Mouse (Mus musculus) lung, adult 18-20 months (tissue): ENCODE data around the gene Gm11437.

ENCODE experiments used
- DNase-seq, 2 experiments: peaks; one replicate each; pipeline ENCODE4 v3.0.0; 2022; ENCODE audit warnings: mixed read lengths in 2 of 2

Gene Gm11437

DNA sequence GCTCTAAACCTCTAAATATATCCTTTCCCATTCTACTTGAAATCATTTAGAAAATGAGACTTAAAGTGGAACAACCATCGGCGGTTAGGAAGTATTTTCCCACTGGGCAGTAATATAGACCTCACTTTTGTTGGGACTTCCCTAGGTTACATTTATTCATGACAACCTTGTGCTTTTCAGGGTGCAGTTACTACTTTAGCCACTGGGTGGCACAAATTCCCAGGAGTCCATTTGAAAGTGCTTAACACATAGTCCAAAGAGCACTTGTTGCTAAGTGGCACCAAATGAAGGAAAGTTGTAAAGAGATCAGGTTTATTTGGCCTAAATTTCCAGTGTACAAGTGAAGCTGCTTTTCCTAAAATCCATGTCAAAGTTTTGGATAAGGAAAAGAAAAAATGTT lies 25.5 kb downstream of the Gm11437 start:
- peak; percentile 58 to 63 for DNase-seq

DNA sequence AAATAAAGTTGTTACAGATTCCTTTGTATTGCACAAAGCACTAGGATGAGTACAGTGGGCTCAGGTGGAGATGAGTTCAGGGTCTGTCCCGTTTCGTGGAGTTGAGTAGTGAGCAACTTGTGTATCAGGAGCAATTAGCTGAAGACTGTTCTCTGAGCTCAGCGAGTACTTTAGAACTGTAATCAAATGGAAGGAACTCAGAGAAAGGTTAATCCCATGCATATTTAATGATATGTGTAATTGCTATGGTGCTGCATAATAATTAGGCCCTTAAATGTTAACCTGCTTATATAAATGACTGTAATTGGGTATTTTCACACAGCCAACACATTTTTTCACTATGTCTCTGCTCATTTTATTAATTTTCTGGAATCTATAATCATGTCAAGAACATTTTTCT lies 30.8 kb downstream of the Gm11437 start:
- DNase-seq = no peak

DNA sequence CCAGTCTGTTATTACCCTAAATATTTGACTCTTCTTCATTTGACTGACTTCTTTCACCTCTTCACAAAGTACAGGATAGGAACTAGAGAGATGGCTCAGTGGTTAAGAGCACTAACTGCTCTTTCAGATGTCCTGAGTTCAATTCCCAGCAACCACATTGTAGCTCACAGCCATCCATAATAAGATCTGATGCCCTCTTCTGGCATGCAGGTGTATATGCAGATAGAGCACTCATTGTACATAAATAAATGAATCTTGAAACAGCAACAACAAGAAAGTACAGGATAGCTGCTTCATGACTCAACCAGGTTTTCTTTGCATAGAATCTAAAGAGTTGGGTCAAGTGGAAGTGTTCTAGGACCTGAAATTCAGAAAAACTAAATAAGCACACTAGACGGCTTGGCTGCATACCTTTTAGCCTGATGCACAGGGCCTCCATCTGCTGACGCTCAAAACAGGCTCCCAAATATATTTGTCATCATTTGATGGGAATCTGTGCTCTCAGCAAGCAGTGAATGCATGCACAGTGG lies 32.9 kb downstream of the Gm11437 start:
- no peak for DNase-seq

DNA sequence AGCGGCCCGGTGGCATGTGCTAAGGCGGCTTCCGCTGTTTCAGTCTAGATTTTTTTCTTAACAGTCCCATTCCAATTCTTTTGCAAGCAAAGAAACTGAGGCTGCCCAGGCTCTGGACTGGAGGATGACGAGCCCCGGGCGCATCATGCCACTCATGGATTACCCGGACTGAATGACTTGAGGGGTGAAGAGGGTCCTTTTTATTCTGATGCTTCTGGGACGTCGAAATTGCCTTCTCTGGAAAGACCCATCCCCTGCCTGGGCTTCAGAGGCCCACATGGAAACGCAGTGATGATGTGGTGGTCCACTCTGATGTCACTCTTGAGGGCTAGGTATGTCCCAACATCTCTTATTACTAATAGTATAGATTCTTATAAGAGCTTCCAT lies 37.5 kb downstream of the Gm11437 start:
- no peak for DNase-seq

DNA sequence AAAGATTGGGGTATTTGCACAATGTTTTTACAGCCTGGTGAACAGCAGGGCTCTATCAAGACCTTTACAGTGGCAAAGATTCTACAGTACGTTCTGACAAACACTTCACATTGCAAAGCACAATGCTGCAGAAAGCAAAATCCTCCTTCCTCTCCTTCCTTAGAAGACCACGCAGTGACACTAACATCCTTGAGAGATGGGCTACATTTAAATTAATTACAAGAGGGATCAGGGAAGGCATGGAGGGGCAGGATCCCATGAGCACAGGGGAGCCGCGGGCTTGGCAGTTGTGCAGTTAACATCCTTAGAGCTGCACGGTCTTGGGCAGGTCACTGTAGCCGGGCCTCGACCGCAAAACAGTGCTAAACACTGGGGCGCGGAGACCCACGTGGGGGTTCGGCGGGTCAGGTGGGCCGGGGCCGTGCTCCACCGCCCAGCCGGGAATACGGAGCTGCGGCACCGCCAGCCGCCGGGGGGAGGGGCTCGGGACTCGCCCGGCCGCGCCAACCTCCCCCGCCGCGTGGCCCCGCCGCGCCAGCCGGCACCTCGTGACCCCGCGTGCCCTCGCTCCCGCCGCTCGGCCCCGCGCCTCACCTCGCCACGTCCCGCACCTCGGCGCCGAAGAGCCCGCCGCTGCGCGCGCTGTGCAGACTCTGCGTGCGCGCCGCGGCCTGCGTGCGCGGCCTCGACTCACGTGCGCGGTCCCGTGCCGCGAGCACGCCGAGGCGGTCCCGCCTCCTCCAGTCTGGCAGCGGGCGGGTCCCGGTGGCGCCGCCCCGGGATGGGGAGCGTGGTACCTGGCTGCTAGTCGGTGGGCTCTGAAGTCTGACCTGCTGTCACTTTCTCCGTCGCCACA lies 38.1 kb downstream of the Gm11437 start, which contains the start of the genes Tada2a and Acaca:
Tada2a (minus strand) TSS at position 658 of the 856 bp plus-strand sequence.
Acaca (plus strand) TSS at position 730 of the 856 bp plus-strand sequence.
- DNase-seq = peak; percentile 70 to 71

DNA sequence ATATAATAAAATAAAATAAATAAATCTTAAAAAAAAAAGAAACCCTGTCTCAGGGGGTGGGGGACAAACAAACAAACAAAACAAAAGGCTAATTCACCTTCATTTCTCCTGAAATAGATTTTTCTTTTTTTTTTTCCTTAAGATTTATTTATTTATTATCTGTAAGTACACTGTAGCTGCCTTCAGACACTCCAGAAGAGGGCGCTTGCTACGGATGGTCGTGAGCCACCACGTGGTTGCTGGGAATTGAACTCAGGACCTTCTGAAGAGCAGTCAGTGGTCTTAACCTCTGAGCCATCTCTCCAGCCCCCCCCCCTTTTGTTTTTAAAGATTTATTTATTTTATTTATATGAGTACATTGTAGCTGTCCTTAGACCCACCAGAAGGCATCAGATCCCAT lies 39.3 kb downstream of the Gm11437 start:
- DNase-seq = no peak

DNA sequence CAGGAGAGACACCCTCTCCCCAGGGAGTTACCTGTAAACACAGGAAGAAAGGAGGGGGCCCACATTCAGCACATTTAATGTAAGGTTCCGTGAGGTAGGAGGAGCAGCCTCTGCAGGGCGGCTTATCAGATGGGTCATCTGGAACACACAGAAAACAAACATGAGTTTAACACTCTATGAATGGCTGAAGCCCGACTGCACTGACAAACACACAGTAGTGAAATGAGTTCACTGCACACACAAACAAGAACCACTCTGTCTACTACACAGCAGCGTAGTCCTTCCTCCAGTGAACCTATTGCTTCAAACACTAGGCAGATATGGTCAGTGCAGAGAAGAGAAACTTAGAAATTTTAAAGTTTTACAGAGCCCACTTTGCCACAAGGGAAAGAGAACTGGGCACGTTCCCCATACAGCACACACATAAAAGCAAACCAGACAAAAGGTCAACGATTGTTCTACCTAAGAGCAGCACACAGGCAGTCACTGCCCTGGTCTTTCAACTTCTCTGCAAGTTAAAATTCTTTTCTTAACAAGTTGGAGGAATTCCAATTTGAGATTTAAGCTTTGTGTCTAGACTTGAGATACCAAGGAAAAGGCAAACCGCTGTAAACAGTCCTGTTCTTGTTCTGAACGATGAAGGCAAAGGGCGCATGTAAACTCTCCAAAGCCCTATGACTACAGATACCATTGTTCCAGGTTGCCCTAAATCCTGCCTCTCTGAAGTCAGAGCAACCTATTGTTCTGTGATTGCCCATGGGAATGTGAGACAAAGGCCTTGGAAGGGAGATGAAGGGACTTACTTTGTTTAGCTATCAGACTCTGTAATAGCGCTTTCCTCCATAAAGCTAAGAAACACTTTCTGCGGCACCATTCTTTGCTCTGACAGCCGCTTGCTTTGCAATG lies 46.0 kb downstream of the Gm11437 start:
- DNase-seq = peak in 1 of 2 experiments; percentile 13

DNA sequence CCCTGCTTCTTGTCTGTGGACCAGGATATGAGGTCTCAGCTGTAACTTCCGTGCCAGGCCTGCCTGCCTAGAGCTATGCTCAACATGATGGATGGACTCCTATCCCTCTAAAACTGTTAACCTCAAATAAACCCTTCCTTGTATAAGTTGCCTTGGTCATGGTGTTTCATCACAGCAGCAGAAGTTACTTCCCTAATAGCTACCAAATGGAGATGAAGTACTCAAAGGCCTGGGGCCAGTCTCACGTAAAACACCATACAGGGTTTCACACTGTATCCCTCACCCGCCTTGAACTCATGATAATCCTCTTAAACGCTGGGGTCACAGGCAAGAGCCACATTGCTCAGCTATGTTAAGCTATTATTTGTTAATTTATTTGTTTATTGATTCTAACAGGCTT lies 49.8 kb downstream of the Gm11437 start:
- DNase-seq = no peak

DNA sequence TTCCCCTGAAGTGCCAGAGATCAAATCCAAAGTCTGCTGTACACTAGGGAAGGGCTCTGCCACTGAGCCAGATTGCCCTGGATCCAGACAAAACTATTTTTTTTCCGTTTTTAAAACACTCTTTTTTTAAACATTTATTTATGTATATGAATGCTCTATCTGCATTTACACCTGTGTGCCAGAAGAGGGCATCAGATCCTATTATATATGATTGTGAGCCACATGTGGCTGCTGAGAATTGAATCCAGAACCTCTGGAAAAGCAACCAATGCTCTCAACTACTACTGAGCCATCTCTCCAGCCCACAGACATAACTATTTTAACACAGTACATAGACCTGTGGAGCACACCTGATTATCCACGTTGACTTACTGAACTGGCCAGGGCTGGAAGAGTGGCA lies 51.1 kb downstream of the Gm11437 start:
- no peak for DNase-seq

DNA sequence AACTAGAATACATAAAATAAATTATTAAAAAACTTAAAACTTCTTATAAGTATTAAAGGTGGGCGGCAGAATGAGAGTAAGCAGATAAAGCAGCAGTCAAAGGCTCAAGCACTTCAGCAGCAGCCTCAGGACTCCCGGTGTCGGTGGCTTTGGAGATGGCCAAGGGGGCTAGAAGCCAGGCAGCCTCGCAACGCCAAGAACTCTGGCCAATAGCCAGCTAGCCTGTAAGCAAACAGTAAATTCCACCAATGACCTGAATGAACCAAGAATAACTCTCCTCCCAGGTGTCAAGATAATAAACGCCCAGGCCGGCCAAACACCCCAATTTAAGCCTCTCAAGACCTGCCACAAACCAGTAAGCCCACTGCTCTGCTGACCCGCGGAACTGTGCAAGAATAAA lies 51.6 kb downstream of the Gm11437 start:
- DNase-seq = peak in 1 of 2 experiments; percentile 31

DNA sequence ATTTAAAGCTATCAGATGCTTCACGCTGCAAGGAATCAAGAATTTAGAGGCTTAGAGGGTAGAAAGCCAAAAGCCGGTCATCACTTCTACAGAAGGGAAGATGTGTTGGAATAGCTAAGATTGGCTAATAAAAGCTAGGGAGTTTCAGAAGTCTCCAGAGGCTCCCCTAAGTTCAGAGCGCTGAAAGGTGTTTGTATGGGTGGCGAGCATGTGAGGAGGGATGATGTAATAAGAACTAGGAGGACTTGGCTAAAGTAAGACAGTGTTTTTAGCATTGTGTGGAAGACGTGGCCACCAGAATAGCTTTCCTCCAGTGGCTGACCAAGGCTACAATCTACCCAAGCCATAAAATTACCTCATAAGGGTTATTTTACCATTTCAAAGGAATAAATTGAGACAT lies 53.7 kb downstream of the Gm11437 start:
- DNase-seq = no peak

DNA sequence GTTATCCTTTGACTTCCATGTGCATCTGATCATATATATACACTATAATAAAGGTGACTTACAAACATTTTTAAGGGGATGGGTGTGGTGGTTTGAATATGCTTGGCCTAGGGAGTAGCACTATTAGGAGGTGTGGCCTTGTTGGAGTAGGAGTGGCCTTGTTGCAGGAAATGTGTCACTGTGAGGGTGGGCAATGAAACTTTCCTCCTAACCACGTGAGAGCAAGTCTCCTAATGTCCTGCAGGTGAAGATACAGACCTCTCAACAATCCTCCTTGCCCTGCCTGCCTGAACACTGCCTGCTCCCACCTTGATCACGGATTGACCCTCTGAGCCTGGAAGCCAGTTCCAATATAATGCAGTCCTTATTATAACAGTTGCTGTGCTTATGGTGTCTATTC lies 60.1 kb downstream of the Gm11437 start:
- no peak for DNase-seq

DNA sequence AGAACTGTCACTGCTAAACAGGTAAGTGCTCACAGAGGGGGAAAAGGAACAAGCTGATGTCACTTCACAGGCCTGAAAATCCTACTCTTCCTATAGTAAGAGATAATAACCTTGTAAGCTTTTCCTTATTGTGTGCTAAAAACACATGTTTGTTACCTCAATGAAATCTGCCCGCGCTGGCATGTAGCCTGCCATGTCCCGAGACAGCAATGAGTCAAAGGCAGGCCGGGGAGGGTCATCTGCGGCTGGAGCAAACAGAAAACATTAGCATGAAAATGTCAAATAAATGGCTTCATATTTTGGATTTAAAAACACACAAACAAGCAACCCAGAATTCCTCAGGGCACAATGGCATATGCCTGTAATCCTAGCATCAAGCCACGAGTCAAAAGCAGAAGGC lies 63.2 kb downstream of the Gm11437 start:
- no peak for DNase-seq

DNA sequence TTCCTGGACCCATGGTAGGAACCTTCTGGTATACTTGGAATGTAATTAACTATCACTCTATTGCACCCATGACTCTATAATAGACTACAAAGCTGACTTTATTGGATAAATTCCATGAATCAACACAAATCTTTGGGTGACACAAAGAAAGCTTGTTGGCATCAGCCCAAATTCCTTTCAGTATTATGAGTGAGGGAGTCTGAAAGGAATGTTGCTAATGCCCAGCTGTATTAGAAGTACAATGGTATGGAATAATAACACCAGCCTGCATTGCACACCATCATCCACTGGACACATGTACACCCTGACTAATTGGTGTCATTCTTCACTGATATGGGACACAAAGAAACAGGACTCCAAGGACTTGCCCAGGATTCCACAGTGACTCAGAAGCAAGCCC lies 66.1 kb downstream of the Gm11437 start:
- DNase-seq = no peak
